Mouse (Mus musculus): ENCODE measurements around the gene Gm28308.

DNA sequence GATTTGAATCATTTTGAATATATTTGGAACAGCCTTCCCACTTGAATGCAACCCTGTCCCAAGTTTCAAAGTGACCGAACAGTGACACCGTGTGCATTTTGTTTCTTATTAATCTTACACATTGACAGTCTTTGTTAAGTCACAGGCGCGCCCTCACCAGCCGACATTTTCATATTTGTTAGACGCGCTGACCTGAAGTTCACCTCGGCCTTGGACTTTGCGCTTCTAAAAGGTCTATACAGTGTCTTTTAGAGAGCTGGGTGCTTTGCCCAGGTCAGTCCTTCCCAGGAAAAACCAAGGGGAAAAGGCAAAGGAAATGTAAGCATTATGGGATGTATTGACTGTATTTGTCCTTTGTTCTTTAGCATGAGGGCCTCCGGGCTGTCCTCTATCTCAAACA is 18.4 kb downstream of the Gm28308 start:
- TF ChIP-seq FLI1 (IDR thresholded peaks at IDR 0.05; ENCODE audit: low read length) (no peak), GATA1 (IDR thresholded peaks at IDR 0.05; ENCODE audit: borderline replicate concordance, low read length) (no peak)
